Comparison of ENCODE assay signal across 26 mouse cellular contexts in genomic region chr1:131837035-131837434, GRCm38 (mm10). TPM values are rescaled to one million over a fixed set of nuclear protein-coding genes. Genes with fewer than 3 reads are reported as not detected.
DNase-seq lines count a peak whose midpoint lies in the region; ATAC-seq lines count a peak whose summit lies in the region.
"Had no signal": no experiment of that assay in that cellular context is flagged by ENCODE, and none has a peak within 500 bp of the region (broad histone marks: within the 10 kb centered on the region; RNA-seq: fewer than 3 reads in every experiment).

No protein-coding gene starts in this region.

- DNase-seq in 416B (ENCODE audit: low read depth) (peak; percentile 35), A20 (ENCODE audit: low read depth, low spot score) (peak; percentile 47)
- no peak for DNase-seq in midbrain, embryonic 11.5 days (ENCODE audit: low spot score, missing footprints)
- DNase-seq in yolk sac, embryonic 10.5 days (ENCODE audit: low spot score), result no peak
- DNase-seq: adrenal gland, adult 8-10 months; B cell, adult 2 months; cerebellum, adult 11 months; cerebellum, adult 2 months; cerebellum, adult 9-11 months; cerebellum, postnatal 36 days; gastrocnemius, postnatal 10 days; gastrocnemius, postnatal 36 days; heart, adult 2 months; heart, postnatal 14 days; kidney, adult 2 months had no signal

- H3K9me3 ChIP-seq in midbrain, embryonic 11.5 days (ENCODE audit: control insufficient read depth, low read length), result no peaks in the 10 kb centered on the region
- H3K9me3 ChIP-seq: forebrain, embryonic 10.5 days; forebrain, embryonic 13.5 days; heart, embryonic 10.5 days; heart, embryonic 13.5 days; hindbrain, embryonic 12.5 days; hindbrain, embryonic 15.5 days had no signal

- H3K27me3 ChIP-seq in midbrain, embryonic 11.5 days (ENCODE audit: control insufficient read depth, insufficient read depth, low read length), result no peaks in the 10 kb centered on the region
- H3K27me3 ChIP-seq: forebrain, embryonic 13.5 days; heart, embryonic 13.5 days; hindbrain, embryonic 12.5 days; hindbrain, embryonic 15.5 days had no signal

- no peaks in the 10 kb centered on the region for H3K4me1 ChIP-seq in midbrain, embryonic 11.5 days (ENCODE audit: control insufficient read depth, insufficient read depth, low read length)

- no peak overlapping the region for H3K4me2 ChIP-seq in midbrain, embryonic 11.5 days
- H3K4me2 ChIP-seq: forebrain, embryonic 13.5 days; heart, embryonic 13.5 days; hindbrain, embryonic 12.5 days; hindbrain, embryonic 15.5 days had no signal

- H3K27ac ChIP-seq in midbrain, embryonic 11.5 days (ENCODE audit: low read depth, low read length), result no peak overlapping the region
- H3K27ac ChIP-seq: forebrain, embryonic 10.5 days; forebrain, embryonic 13.5 days; heart, adult 2 months; heart, embryonic 10.5 days; heart, embryonic 13.5 days; hindbrain, embryonic 12.5 days; hindbrain, embryonic 15.5 days had no signal

- no peak overlapping the region for H3K4me3 ChIP-seq in midbrain, embryonic 11.5 days (ENCODE audit: low read depth, low read length)
- H3K4me3 ChIP-seq: forebrain, embryonic 10.5 days; forebrain, embryonic 13.5 days; heart, adult 2 months; heart, embryonic 10.5 days; heart, embryonic 13.5 days; hindbrain, embryonic 12.5 days; hindbrain, embryonic 15.5 days had no signal

- H3K36me3 ChIP-seq in midbrain, embryonic 11.5 days (ENCODE audit: control insufficient read depth, insufficient read depth, low read length), result no peaks in the 10 kb centered on the region

- peak; percentile 40 for ATAC-seq in activated CD4-positive, CD25-positive, alpha-beta regulatory T cell, adult 4 months
- peak; percentile 20; the same call in 1 of the 2 replicates for ATAC-seq in megakaryocyte progenitor cell, adult 5-6 weeks (replicated peaks; ENCODE audit: poor library complexity)
- ATAC-seq in midbrain, embryonic 11.5 days (ENCODE audit: low FRiP score), result no peak
- ATAC-seq: forebrain, embryonic 13.5 days; forebrain, embryonic 16.5 days; intestine, embryonic 16.5 days had no signal

- 69% methylated on average over 3 of the region's 3 CpGs for WGBS in midbrain, embryonic 11.5 days

- no peak overlapping the region for H3K9ac ChIP-seq in midbrain, embryonic 11.5 days (ENCODE audit: low read length)
- H3K9ac ChIP-seq: forebrain, embryonic 13.5 days; heart, embryonic 13.5 days; hindbrain, embryonic 12.5 days; hindbrain, embryonic 15.5 days had no signal

RNA-seq across cellular contexts. Expression of gene Slc41a1, which starts 9.7 kb away (rescaled TPM):
- 10 to 100 TPM; 15.0 to 17.9 TPM for polyA plus RNA-seq in activated CD4-positive, CD25-positive, alpha-beta regulatory T cell, adult 4 months (2017; shearing (Covaris generic))
- total RNA-seq in megakaryocyte progenitor cell, adult 5-6 weeks (2015), result 5.9 TPM in 2 replicates
- total RNA-seq in megakaryocyte progenitor cell, adult 5-6 weeks (2017), result 3.3 and 5.2 TPM in 2 replicates
- 10.0 and 11.4 TPM in 2 replicates for polyA plus RNA-seq in midbrain, embryonic 11.5 days (2014; fragmentation: Nextera tagmentation; extraction: Ambion mirVana)

RNA-seq across cellular contexts. Expression of gene Rab29, which starts 30.0 kb away (rescaled TPM):
- 10 to 100 TPM; 45.6 to 48.2 TPM for polyA plus RNA-seq in activated CD4-positive, CD25-positive, alpha-beta regulatory T cell, adult 4 months (2017; shearing (Covaris generic))
- 17.0 and 19.0 TPM in 2 replicates for total RNA-seq in megakaryocyte progenitor cell, adult 5-6 weeks (2015)
- total RNA-seq in megakaryocyte progenitor cell, adult 5-6 weeks (2017), result 16.0 and 20.2 TPM in 2 replicates
- polyA plus RNA-seq in midbrain, embryonic 11.5 days (2014; fragmentation: Nextera tagmentation; extraction: Ambion mirVana), result 12.5 and 15.0 TPM in 2 replicates

RNA-seq across cellular contexts. Expression of gene Pm20d1, which starts 39.9 kb away (rescaled TPM):
- polyA plus RNA-seq in activated CD4-positive, CD25-positive, alpha-beta regulatory T cell, adult 4 months (2017; shearing (Covaris generic)), result not detected
- total RNA-seq in megakaryocyte progenitor cell, adult 5-6 weeks (2015), result 0.15 and 0.17 TPM in 2 replicates
- 0.07 and 0.08 TPM in 2 replicates for total RNA-seq in megakaryocyte progenitor cell, adult 5-6 weeks (2017)
- 0.82 and 1.5 TPM in 2 replicates for polyA plus RNA-seq in midbrain, embryonic 11.5 days (2014; fragmentation: Nextera tagmentation; extraction: Ambion mirVana)
- total RNA-seq: hematopoietic stem cell, adult 5-6 weeks had no signal

Comparison
In these comparisons a context has a peak if more than half of its experiments do, and no peak if none do; other contexts are left out.
1. DNase-seq: peak in 416B (single experiment) and A20 (single experiment); none in midbrain, embryonic 11.5 days (single experiment) and yolk sac, embryonic 10.5 days (single experiment).